Mouse (Mus musculus) ES-CJ7 (cell line): ENCODE data around the gene Zfp454.
A peak's percentile ranks its signal among the peaks of the same experiment; 100 is the strongest.

Experiments used
- DNase-seq: peaks from one replicate; pipeline ENCODE4 v3.0.0; 2011; ENCODE audit warnings: low read depth, low spot score

Zfp454 gene

GRCm38 (mm10) chr11:50887390-50888128 lies at the start of gene Zfp454:
Gene Zfp454 (minus strand): TSS chr11:50887651.
- peak; percentile 94 for DNase-seq

GRCm38 (mm10) chr11:50932040-50932439 lies 44.6 kb upstream of the Zfp454 start:
- DNase-seq, result no peak

GRCm38 (mm10) chr11:50931451-50931866 lies 44.0 kb upstream of the Zfp454 start, which contains the start of gene Zfp354b:
Gene Zfp354b (minus strand): TSS chr11:50931633.
- DNase-seq, result peak; percentile 86

GRCm38 (mm10) chr11:50931021-50931420 lies 43.6 kb upstream of the Zfp454 start:
- no peak for DNase-seq

- no peak for DNase-seq
These were observed 43.1 kb upstream of the Zfp454 start for GRCm38 (mm10) chr11:50930469-50931014.

GRCm38 (mm10) chr11:50915671-50916320 lies 28.3 kb upstream of the Zfp454 start, which contains the start of gene Zfp2:
Gene Zfp2 (minus strand): TSS chr11:50916165.
- peak; percentile 94 for DNase-seq

GRCm38 (mm10) chr11:50914461-50914860 lies 27.0 kb upstream of the Zfp454 start:
- DNase-seq, result no peak

- DNase-seq, result peak; percentile 26
These were observed 25.9 kb upstream of the Zfp454 start for GRCm38 (mm10) chr11:50913301-50913700.

GRCm38 (mm10) chr11:50908136-50908535 lies 20.7 kb upstream of the Zfp454 start:
- DNase-seq, result no peak

GRCm38 (mm10) chr11:50897359-50897758 lies 9.9 kb upstream of the Zfp454 start:
- DNase-seq, result peak; percentile 80

GRCm38 (mm10) chr11:50892441-50892840 lies 5.0 kb upstream of the Zfp454 start:
- DNase-seq, result peak; percentile 45

- no peak for DNase-seq
These were observed 538 bp downstream of the Zfp454 start for GRCm38 (mm10) chr11:50886933-50887293.

- peak; percentile 9 for DNase-seq
These were observed 1.1 kb downstream of the Zfp454 start for GRCm38 (mm10) chr11:50886231-50886932.

GRCm38 (mm10) chr11:50883756-50884155 lies 3.7 kb downstream of the Zfp454 start:
- peak; percentile 17 for DNase-seq

GRCm38 (mm10) chr11:50878641-50879040 lies 8.8 kb downstream of the Zfp454 start:
- DNase-seq, result peak; percentile 19

- DNase-seq, result peak; percentile 12
These were observed 36.4 kb downstream of the Zfp454 start for GRCm38 (mm10) chr11:50850989-50851601.

- no peak for DNase-seq
These were observed 37.2 kb downstream of the Zfp454 start, which contains the start of gene Grm6 for GRCm38 (mm10) chr11:50850177-50850735. Gene Grm6 (plus strand): TSS chr11:50850685.

- DNase-seq, result no peak
These were observed 38.1 kb downstream of the Zfp454 start for GRCm38 (mm10) chr11:50849310-50849709.

- no peak for DNase-seq
These were observed 38.8 kb downstream of the Zfp454 start for GRCm38 (mm10) chr11:50848520-50849137.

- peak; percentile 57 for DNase-seq
These were observed 40.4 kb downstream of the Zfp454 start for GRCm38 (mm10) chr11:50847047-50847446.

- no peak for DNase-seq
These were observed 41.5 kb downstream of the Zfp454 start for GRCm38 (mm10) chr11:50845951-50846350.
